Mouse (Mus musculus): ENCODE measurements around the gene Cstad. TPM values are rescaled to one million over a fixed set of nuclear protein-coding genes. Genes with fewer than 3 reads are reported as not detected.

Cstad gene
- 0.82 TPM for polyA plus RNA-seq (2014; fragmentation: Illumina TruSeq; extraction: RNeasy Lipid Tissue Mini Kit (QIAGEN cat#74804); ENCODE audit: low read depth, low replicate concordance)

GRCm38 (mm10) chr2:30594641-30595379, at the start of gene Cstad:
TSS of gene Cstad (plus strand) at chr2:30595040.

Other genes starting within 250 kb of the Cstad start
- gene Sh3glb2, start 235.7 kb upstream of the Cstad start, polyA plus RNA-seq (2014; fragmentation: Illumina TruSeq; extraction: RNeasy Lipid Tissue Mini Kit (QIAGEN cat#74804); ENCODE audit: low read depth, low replicate concordance): not detected
- 1.7 TPM for gene Miga2, start 230.8 kb upstream of the Cstad start, polyA plus RNA-seq (2014; fragmentation: Illumina TruSeq; extraction: RNeasy Lipid Tissue Mini Kit (QIAGEN cat#74804); ENCODE audit: low read depth, low replicate concordance)
- 1.3 TPM for gene Dolpp1, start 202.8 kb upstream of the Cstad start, polyA plus RNA-seq (2014; fragmentation: Illumina TruSeq; extraction: RNeasy Lipid Tissue Mini Kit (QIAGEN cat#74804); ENCODE audit: low read depth, low replicate concordance)
- gene Crat, start 179.2 kb upstream of the Cstad start, polyA plus RNA-seq (2014; fragmentation: Illumina TruSeq; extraction: RNeasy Lipid Tissue Mini Kit (QIAGEN cat#74804); ENCODE audit: low read depth, low replicate concordance): 18.5 TPM
- gene Ptpa, start 179.0 kb upstream of the Cstad start, polyA plus RNA-seq (2014; fragmentation: Illumina TruSeq; extraction: RNeasy Lipid Tissue Mini Kit (QIAGEN cat#74804); ENCODE audit: low read depth, low replicate concordance): 3.8 TPM
- not detected for gene Ier5l, start 120.8 kb upstream of the Cstad start, polyA plus RNA-seq (2014; fragmentation: Illumina TruSeq; extraction: RNeasy Lipid Tissue Mini Kit (QIAGEN cat#74804); ENCODE audit: low read depth, low replicate concordance)
- gene 1700001O22Rik, start 208.6 kb downstream of the Cstad start, polyA plus RNA-seq (2014; fragmentation: Illumina TruSeq; extraction: RNeasy Lipid Tissue Mini Kit (QIAGEN cat#74804); ENCODE audit: low read depth, low replicate concordance): not detected
- gene Ntmt1, start 212.8 kb downstream of the Cstad start, polyA plus RNA-seq (2014; fragmentation: Illumina TruSeq; extraction: RNeasy Lipid Tissue Mini Kit (QIAGEN cat#74804); ENCODE audit: low read depth, low replicate concordance): not detected
- gene Asb6, start 235.3 kb downstream of the Cstad start, polyA plus RNA-seq (2014; fragmentation: Illumina TruSeq; extraction: RNeasy Lipid Tissue Mini Kit (QIAGEN cat#74804); ENCODE audit: low read depth, low replicate concordance): 0.29 TPM
- not detected for gene Prrx2, start 239.9 kb downstream of the Cstad start, polyA plus RNA-seq (2014; fragmentation: Illumina TruSeq; extraction: RNeasy Lipid Tissue Mini Kit (QIAGEN cat#74804); ENCODE audit: low read depth, low replicate concordance)